Mouse (Mus musculus): Measurements from ENCODE around the gene Rnf212b.
A peak's percentile ranks its signal among the peaks of the same experiment; 100 is the strongest.

The Rnf212b gene

DNA sequence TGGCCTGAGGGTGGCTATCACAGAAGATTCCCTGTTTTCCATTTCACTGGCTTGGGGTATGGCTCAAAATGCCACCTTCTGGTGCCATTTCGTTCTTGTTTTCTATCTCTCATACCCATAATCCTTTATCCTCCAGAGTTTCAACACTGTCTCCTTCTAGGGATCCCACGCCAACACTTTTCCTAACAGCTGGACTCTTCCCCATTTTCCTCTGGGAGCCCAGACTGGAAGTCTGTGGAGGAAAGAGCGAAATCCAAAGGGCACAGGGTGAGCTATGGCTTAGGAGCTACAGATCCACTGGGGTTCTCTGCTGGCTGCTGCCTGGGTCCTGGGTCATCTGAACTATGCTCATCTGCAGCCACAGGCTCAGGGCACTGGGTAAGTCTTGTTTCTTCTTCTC lies 60.2 kb downstream of the Rnf212b start:
- DNase-seq (ENCODE audit: inconsistent ontology term), result no peak

DNA sequence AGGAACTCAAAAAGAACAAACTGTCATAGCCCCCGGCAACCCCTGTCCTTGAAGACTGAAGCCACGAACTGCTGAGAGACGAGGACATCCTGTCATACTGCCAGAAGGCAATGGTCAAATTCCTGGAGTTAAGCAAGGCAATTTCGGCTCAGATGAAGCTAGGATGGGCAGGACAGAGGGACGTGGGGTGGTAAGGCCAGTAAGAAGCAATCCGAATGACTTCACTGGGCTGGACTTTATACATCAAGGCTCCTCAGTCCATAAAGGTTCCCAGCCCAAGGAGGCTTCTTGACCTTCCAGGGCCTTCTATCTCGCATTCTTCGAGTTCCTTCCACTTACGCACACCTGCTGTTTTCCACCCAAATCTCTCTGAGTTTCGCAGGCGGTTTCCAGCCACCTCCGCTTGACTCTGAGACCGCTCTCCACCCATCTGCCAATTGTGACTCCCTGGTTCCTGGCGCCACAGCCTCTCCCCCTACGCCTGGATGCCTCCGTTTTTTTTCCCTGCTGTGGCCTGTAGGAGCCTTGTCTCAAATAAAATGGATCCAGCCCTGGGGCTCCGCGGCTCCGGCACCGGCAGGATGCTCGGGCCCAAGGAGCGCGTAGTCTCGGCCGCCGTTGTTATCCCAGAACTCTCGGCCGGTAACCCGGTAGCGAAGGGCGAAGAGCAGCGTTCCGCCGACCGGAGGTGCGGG lies 62.0 kb downstream of the Rnf212b start:
- DNase-seq (ENCODE audit: inconsistent ontology term), result no peak

- peak; percentile 95 for DNase-seq (ENCODE audit: inconsistent ontology term)
Observed at GRCm38 (mm10) chr14:54876539-54877047, 62.7 kb downstream of the Rnf212b start.

DNA sequence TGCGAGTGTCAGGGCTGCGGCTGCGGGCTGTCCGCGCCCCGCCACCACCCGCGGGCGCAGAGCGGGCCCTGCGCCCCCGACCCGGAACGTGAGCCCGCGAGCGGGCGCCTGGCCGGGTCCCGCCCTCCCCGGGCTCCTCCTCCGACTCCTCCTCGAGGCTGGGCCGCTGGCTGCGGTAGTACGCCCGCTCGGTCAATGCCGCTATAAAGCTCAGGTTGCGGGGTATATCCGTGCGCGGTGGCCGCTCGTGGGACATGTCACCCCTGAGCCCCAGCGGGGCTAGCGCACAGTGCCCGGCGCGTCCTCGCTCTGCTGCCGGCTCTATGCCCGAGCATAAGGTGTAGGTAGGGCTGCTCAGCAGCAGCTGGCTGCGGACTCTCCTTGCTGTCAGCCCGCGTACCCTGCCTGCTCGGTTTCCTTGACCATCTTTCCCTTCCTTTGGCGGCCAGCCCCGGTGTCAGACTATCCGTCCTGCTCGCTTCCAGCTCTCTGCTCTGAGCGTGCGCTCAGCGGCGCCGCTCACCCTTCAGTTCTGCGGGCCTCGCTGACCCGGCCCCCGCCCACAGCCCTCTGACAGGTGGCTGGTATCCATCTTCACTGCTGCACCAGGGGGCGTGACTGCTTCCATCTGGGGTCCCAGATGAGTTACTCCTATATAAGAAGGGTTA lies 63.2 kb downstream of the Rnf212b start, which contains the start of gene Ppp1r3e:
Ppp1r3e (minus strand) TSS at position 503 of the 668 bp plus-strand sequence.
- peak; percentile 80 for DNase-seq (ENCODE audit: inconsistent ontology term)

- peak; percentile 97 for DNase-seq (ENCODE audit: inconsistent ontology term)
Observed at GRCm38 (mm10) chr14:54883154-54884021, 69.4 kb downstream of the Rnf212b start, which contains the start of the genes Bcl2l2 and Gm20521. TSS of gene Bcl2l2 (plus strand) at chr14:54883377. TSS of gene Gm20521 (plus strand) at chr14:54883441.

GRCm38 (mm10) chr14:54884022-54884712 lies 70.2 kb downstream of the Rnf212b start:
- no peak for DNase-seq (ENCODE audit: inconsistent ontology term)

DNA sequence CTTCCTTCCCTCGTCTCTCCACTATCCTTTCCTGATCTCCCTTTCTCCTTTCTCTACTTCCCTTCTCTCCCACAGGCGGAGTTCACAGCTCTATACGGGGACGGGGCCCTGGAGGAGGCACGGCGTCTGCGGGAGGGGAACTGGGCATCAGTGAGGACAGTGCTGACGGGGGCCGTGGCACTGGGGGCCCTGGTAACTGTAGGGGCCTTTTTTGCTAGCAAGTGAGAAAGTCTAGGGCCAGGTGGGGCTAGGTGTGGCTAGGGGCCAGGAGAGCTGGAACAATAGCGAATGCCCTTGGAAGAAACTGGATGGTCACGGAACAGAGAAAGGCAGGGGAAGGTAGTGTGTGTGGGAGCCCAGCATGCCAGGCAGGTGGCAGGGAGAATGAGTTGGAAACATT lies 71.4 kb downstream of the Rnf212b start:
- no peak for DNase-seq (ENCODE audit: inconsistent ontology term)

DNA sequence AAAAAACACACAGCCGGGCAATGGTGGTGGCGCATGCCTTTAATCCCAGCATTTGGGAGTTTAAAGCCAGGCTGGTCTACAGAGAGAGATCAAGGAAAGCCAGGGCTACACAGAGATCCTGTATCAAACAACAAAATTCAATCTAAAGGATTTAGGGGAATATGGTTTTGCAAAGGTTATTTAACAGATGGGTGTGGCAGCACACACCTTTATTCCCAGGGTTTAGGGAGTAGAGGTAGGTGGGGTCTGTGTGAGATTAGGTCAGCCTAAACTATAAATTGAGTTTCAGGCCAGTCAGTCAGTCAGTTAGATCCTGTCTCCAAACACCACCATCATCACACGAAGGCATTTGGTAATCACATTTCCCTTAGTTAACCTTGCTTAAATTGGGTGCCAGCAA lies 78.3 kb downstream of the Rnf212b start, which contains the start of gene Pabpn1:
Pabpn1 (plus strand) TSS at position 301 of the 400 bp plus-strand sequence.
- no peak for DNase-seq (ENCODE audit: inconsistent ontology term)

- DNase-seq (ENCODE audit: inconsistent ontology term), result peak; percentile 99
Observed at GRCm38 (mm10) chr14:54893651-54894181, 79.8 kb downstream of the Rnf212b start.

- DNase-seq (ENCODE audit: inconsistent ontology term), result peak; percentile 77
Observed at GRCm38 (mm10) chr14:54894296-54895151, 80.6 kb downstream of the Rnf212b start.

DNA sequence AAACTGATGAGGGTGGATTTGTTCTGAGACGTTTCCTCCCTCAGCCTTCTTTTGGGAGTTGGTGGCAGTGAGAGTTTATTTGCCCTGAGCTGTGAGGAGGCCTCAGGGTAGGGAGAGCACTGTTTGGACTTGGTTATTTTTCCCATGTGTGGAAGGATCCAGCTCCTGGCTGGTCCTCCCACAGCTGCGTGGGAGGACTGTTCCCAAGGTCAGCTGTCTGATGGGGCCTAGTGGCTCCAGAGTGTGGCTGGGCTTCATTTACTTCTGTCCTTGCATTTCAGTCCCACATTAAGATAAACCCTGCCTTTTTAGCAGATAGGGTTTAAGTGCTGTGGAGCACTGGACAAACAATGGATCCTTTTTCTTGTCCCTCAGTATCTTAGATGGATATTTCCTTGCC lies 83.5 kb downstream of the Rnf212b start:
- no peak for DNase-seq (ENCODE audit: inconsistent ontology term)

DNA sequence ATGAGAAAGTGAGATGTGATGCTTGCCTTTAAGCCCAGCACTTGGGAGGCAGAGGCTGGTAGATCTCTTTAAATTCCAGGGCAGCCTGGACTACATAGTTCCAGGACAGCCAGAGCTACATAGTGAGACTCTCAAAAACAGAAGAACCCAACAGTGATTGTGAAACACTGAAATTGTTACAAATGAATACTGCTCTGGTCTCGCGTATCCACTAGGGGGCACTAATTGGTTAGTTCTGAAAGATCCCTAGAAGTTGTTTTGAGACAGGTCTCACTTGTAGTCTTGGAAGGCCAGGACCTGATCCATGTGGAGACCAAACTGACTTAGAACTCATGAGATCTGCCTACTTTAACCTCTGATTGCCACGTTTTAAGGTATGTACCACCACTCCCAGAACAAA lies 86.4 kb downstream of the Rnf212b start:
- peak; percentile 73 for DNase-seq (ENCODE audit: inconsistent ontology term)

DNA sequence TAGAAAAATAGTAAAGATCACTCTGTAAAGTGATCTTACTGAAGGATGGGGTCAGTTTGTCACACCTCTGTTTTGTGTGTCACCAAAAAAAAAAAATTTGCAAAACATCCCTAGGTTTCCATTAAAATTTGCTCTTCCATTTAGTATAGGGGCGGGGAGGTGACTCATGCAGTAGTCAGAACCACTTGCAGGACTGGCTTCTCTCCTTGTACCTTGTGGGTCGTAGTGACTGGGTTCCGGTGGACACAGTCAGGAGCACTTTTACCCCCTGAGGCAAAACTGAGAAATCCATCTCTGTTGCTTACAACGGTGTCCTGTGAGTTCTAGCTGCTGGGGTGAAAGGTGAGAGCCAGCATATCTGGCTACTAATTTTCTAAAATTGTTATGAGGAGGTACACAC lies 89.7 kb downstream of the Rnf212b start:
- no peak for DNase-seq (ENCODE audit: inconsistent ontology term)
